ENCODE assay signal across 8 mouse cellular contexts in genomic region chr10:80696502-80697392, GRCm38 (mm10). TPM values are rescaled to one million over a fixed set of nuclear protein-coding genes. Genes with fewer than 3 reads are reported as not detected.
A peak's percentile ranks its signal among the peaks of the same experiment; 100 is the strongest.
DNase-seq lines count a peak whose midpoint lies in the region; ATAC-seq and TF ChIP-seq lines count a peak whose summit lies in the region.

No protein-coding gene starts in this region.

- ATAC-seq in heart, embryonic 15.5 days (replicated peaks; ENCODE audit: insufficient number of reproducible peaks, insufficient read depth, low FRiP score, low read depth), result no peak
- no peak for ATAC-seq in lung, postnatal 0 days
- ATAC-seq in embryonic facial prominence, embryonic 11.5 days (replicated peaks; ENCODE audit: insufficient number of reproducible peaks, low FRiP score, low TSS enrichment, low read depth), result no peak

- intact Hi-C loops in heart, postnatal 14 days (cut with DNase I), result loop anchor here (10.0 kb wide), 1 partner anchor 262 kb away; the partner anchor contains the start of gene Tcf3

- no peak overlapping the region for H3K4me2 ChIP-seq in heart, embryonic 15.5 days
- no peak overlapping the region for H3K4me2 ChIP-seq in lung, postnatal 0 days (replicated peaks; ENCODE audit: low read depth, low read length)
- H3K4me2 ChIP-seq in embryonic facial prominence, embryonic 11.5 days (ENCODE audit: low read depth, low read length), result no peak overlapping the region

- H3K4me3 ChIP-seq in heart, embryonic 15.5 days, result no peak overlapping the region
- no peak overlapping the region for H3K4me3 ChIP-seq in lung, postnatal 0 days (ENCODE audit: low read depth, low read length)
- no peak overlapping the region for H3K4me3 ChIP-seq in embryonic facial prominence, embryonic 11.5 days (ENCODE audit: low read depth, low read length)
- H3K4me3 ChIP-seq in small intestine, adult 2 months (ENCODE audit: low read depth, low read length), result 0 out of 2 replicates have a peak overlapping the region, but pooled peaks have one; percentile 12

- WGBS in heart, embryonic 15.5 days, result 57% methylated on average over 12 of the region's 12 CpGs
- WGBS in lung, postnatal 0 days, result 39% methylated on average over 11 of the region's 12 CpGs
- WGBS in embryonic facial prominence, embryonic 11.5 days, result 60% methylated on average over 11 of the region's 12 CpGs
- WGBS in small intestine, adult 2 months, result 60% methylated on average over 12 of the region's 12 CpGs

- no peak for TF ChIP-seq CTCF in lung, postnatal 0 days (IDR thresholded peaks at IDR 0.05)
- TF ChIP-seq CTCF in small intestine, adult 2 months (IDR thresholded peaks at IDR 0.05; ENCODE audit: extremely low read depth, insufficient read length, insufficient replicate concordance, low read depth, low read length), result no peak

- H3K4me1 ChIP-seq in heart, embryonic 15.5 days (replicated peaks), result peaks cover 51% of the 10 kb centered on the region
- peaks cover 26% of the 10 kb centered on the region for H3K4me1 ChIP-seq in lung, postnatal 0 days (ENCODE audit: insufficient read depth, low read depth, low read length)
- no peaks in the 10 kb centered on the region for H3K4me1 ChIP-seq in embryonic facial prominence, embryonic 11.5 days (ENCODE audit: control insufficient read depth, insufficient read depth, low read length)
- H3K4me1 ChIP-seq in small intestine, adult 2 months (ENCODE audit: control insufficient read depth, insufficient read depth, insufficient read length, low read length), result peaks cover 28% of the 10 kb centered on the region

- H3K9ac ChIP-seq in heart, embryonic 15.5 days, result no peak overlapping the region
- no peak overlapping the region; the same call in 1 of the 2 replicates for H3K9ac ChIP-seq in lung, postnatal 0 days (replicated peaks; ENCODE audit: low read depth)
- H3K9ac ChIP-seq in embryonic facial prominence, embryonic 11.5 days (replicated peaks; ENCODE audit: low read length), result 0 out of 2 replicates have a peak overlapping the region, but pooled peaks have one; percentile 11

- no peak for DNase-seq in heart, postnatal 14 days
- DNase-seq in lung, postnatal 0 days (ENCODE audit: low spot score), result no peak
- no peak for DNase-seq in lung, postnatal 14 days
- DNase-seq in embryonic facial prominence, embryonic 11.5 days (ENCODE audit: low spot score), result no peak
- no peak for DNase-seq in right cerebral cortex, postnatal 36 days (ENCODE audit: low spot score in 2 of 2)
- no peak for DNase-seq in layer of hippocampus, adult 9-11 months

- no peak for TF ChIP-seq EP300 in lung, postnatal 0 days (IDR thresholded peaks at IDR 0.05)

- H3K27ac ChIP-seq in heart, embryonic 15.5 days, result peak overlapping the region; percentile 53
- peak overlapping the region; percentile 85 for H3K27ac ChIP-seq in lung, postnatal 0 days (ENCODE audit: low read length)
- no peak overlapping the region for H3K27ac ChIP-seq in embryonic facial prominence, embryonic 11.5 days (replicated peaks; ENCODE audit: low read depth, low read length)
- H3K27ac ChIP-seq in small intestine, adult 2 months (ENCODE audit: insufficient read depth, low read depth, low read length), result peak overlapping the region; percentile 88

- no peak for TF ChIP-seq POLR2A in small intestine, adult 2 months (IDR thresholded peaks at IDR 0.05; ENCODE audit: low read depth, low read length)

- H3K27me3 ChIP-seq in heart, embryonic 15.5 days, result no peaks in the 10 kb centered on the region
- H3K27me3 ChIP-seq in lung, postnatal 0 days (replicated peaks; ENCODE audit: insufficient read depth, low read length), result no peaks in the 10 kb centered on the region
- no peaks in the 10 kb centered on the region for H3K27me3 ChIP-seq in embryonic facial prominence, embryonic 11.5 days (ENCODE audit: control insufficient read depth, insufficient read depth, low read length)
- H3K27me3 ChIP-seq in small intestine, adult 2 months (ENCODE audit: control insufficient read depth, insufficient read depth, low read length), result no peaks in the 10 kb centered on the region

- no peaks in the 10 kb centered on the region for H3K36me3 ChIP-seq in heart, embryonic 15.5 days
- H3K36me3 ChIP-seq in lung, postnatal 0 days (ENCODE audit: insufficient read depth, low read length), result no peaks in the 10 kb centered on the region
- H3K36me3 ChIP-seq in embryonic facial prominence, embryonic 11.5 days (replicated peaks; ENCODE audit: control insufficient read depth, insufficient read depth, low read depth, low read length), result no peaks in the 10 kb centered on the region
- H3K36me3 ChIP-seq in small intestine, adult 2 months (ENCODE audit: control insufficient read depth, insufficient read depth, low read length), result peaks cover 3% of the 10 kb centered on the region; the same call in 1 of the 2 replicates

- no peaks in the 10 kb centered on the region for H3K9me3 ChIP-seq in heart, embryonic 15.5 days (replicated peaks)
- H3K9me3 ChIP-seq in lung, postnatal 0 days (ENCODE audit: low read length), result no peaks in the 10 kb centered on the region
- no peaks in the 10 kb centered on the region for H3K9me3 ChIP-seq in embryonic facial prominence, embryonic 11.5 days (replicated peaks; ENCODE audit: control insufficient read depth, low read length)

RNA-seq across cellular contexts. Expression of gene Mob3a, which starts 5.0 kb away (rescaled TPM):
- 22.1 and 33.6 TPM in 2 replicates for polyA plus RNA-seq in heart, embryonic 15.5 days (2015; fragmentation: Nextera tagmentation; extraction: Ambion mirVana)
- 10 to 100 TPM in 1 of 2 experiments, 1 to 10 TPM in 1; 7.0 to 11.4 TPM for total RNA-seq in heart, postnatal 14 days (2021)
- polyA plus RNA-seq in lung, postnatal 0 days (2015; fragmentation: Nextera tagmentation; extraction: Ambion mirVana), result 32.6 and 37.0 TPM in 2 replicates
- 42.3 and 45.0 TPM in 2 replicates for polyA plus RNA-seq in embryonic facial prominence, embryonic 11.5 days (2014; fragmentation: Nextera tagmentation; extraction: Ambion mirVana)
- polyA plus RNA-seq in small intestine, adult 2 months (2012; rRNA removed), result 26.5 and 40.0 TPM in 2 replicates

RNA-seq across cellular contexts. Expression of gene Izumo4, which starts 5.2 kb away (rescaled TPM):
- polyA plus RNA-seq in heart, embryonic 15.5 days (2015; fragmentation: Nextera tagmentation; extraction: Ambion mirVana), result 10.4 and 14.6 TPM in 2 replicates
- total RNA-seq in heart, postnatal 14 days (2021), result 1 to 10 TPM; 4.5 to 4.9 TPM
- 28.7 and 28.8 TPM in 2 replicates for polyA plus RNA-seq in lung, postnatal 0 days (2015; fragmentation: Nextera tagmentation; extraction: Ambion mirVana)
- polyA plus RNA-seq in embryonic facial prominence, embryonic 11.5 days (2014; fragmentation: Nextera tagmentation; extraction: Ambion mirVana), result 4.8 and 7.6 TPM in 2 replicates
- 20.8 and 36.3 TPM in 2 replicates for polyA plus RNA-seq in small intestine, adult 2 months (2012; rRNA removed)

RNA-seq across cellular contexts. Expression of gene Mknk2, which starts 18.8 kb away (rescaled TPM):
- polyA plus RNA-seq in heart, embryonic 15.5 days (2015; fragmentation: Nextera tagmentation; extraction: Ambion mirVana), result 70.8 and 99.5 TPM in 2 replicates
- total RNA-seq in heart, postnatal 14 days (2021), result 100 to 1,000 TPM; 166 to 169 TPM
- polyA plus RNA-seq in lung, postnatal 0 days (2015; fragmentation: Nextera tagmentation; extraction: Ambion mirVana), result 92.2 and 103 TPM in 2 replicates
- 63.7 and 67.0 TPM in 2 replicates for polyA plus RNA-seq in embryonic facial prominence, embryonic 11.5 days (2014; fragmentation: Nextera tagmentation; extraction: Ambion mirVana)
- 96.1 and 146 TPM in 2 replicates for polyA plus RNA-seq in small intestine, adult 2 months (2012; rRNA removed)

RNA-seq across cellular contexts. Expression of gene Btbd2, which starts 39.9 kb away (rescaled TPM):
- polyA plus RNA-seq in heart, embryonic 15.5 days (2015; fragmentation: Nextera tagmentation; extraction: Ambion mirVana), result 45.4 and 64.8 TPM in 2 replicates
- total RNA-seq in heart, postnatal 14 days (2021), result 10 to 100 TPM; 40.6 to 41.9 TPM
- 41.7 and 42.9 TPM in 2 replicates for polyA plus RNA-seq in lung, postnatal 0 days (2015; fragmentation: Nextera tagmentation; extraction: Ambion mirVana)
- polyA plus RNA-seq in embryonic facial prominence, embryonic 11.5 days (2014; fragmentation: Nextera tagmentation; extraction: Ambion mirVana), result 53.5 and 56.3 TPM in 2 replicates
- polyA plus RNA-seq in small intestine, adult 2 months (2012; rRNA removed), result 45.4 and 84.1 TPM in 2 replicates

RNA-seq across cellular contexts. Expression of gene Ap3d1, which starts 45.3 kb away (rescaled TPM):
- 45.0 and 51.4 TPM in 2 replicates for polyA plus RNA-seq in heart, embryonic 15.5 days (2015; fragmentation: Nextera tagmentation; extraction: Ambion mirVana)
- 10 to 100 TPM; 44.6 to 47.8 TPM for total RNA-seq in heart, postnatal 14 days (2021)
- 49.3 and 58.2 TPM in 2 replicates for polyA plus RNA-seq in lung, postnatal 0 days (2015; fragmentation: Nextera tagmentation; extraction: Ambion mirVana)
- polyA plus RNA-seq in embryonic facial prominence, embryonic 11.5 days (2014; fragmentation: Nextera tagmentation; extraction: Ambion mirVana), result 57.6 and 61.0 TPM in 2 replicates
- 64.9 and 110 TPM in 2 replicates for polyA plus RNA-seq in small intestine, adult 2 months (2012; rRNA removed)
